Mouse (Mus musculus) adrenal gland, postnatal 25 days (tissue): ENCODE data around the gene Mxra8. TPM values are rescaled to one million over a fixed set of nuclear protein-coding genes. Genes with fewer than 3 reads are reported as not detected.
A peak's percentile ranks its signal among the peaks of the same experiment; 100 is the strongest.

ENCODE experiments used
- DNase-seq: peaks from one replicate; pipeline ENCODE4 v3.0.0; 2021; ENCODE audit warnings: mixed read lengths
- total RNA-seq: library from RNA; stranded (reverse); gene quantifications from 2 replicates; pipeline ENCODE4 v1.2.3, GENCODE M21; 2021

The Mxra8 gene
- total RNA-seq, 1 experiment from 2014 or later = 50.3 TPM

- no peak for DNase-seq
These were observed 2.0 kb upstream of the Mxra8 start for GRCm38 (mm10) chr4:155837404-155838010.

DNA sequence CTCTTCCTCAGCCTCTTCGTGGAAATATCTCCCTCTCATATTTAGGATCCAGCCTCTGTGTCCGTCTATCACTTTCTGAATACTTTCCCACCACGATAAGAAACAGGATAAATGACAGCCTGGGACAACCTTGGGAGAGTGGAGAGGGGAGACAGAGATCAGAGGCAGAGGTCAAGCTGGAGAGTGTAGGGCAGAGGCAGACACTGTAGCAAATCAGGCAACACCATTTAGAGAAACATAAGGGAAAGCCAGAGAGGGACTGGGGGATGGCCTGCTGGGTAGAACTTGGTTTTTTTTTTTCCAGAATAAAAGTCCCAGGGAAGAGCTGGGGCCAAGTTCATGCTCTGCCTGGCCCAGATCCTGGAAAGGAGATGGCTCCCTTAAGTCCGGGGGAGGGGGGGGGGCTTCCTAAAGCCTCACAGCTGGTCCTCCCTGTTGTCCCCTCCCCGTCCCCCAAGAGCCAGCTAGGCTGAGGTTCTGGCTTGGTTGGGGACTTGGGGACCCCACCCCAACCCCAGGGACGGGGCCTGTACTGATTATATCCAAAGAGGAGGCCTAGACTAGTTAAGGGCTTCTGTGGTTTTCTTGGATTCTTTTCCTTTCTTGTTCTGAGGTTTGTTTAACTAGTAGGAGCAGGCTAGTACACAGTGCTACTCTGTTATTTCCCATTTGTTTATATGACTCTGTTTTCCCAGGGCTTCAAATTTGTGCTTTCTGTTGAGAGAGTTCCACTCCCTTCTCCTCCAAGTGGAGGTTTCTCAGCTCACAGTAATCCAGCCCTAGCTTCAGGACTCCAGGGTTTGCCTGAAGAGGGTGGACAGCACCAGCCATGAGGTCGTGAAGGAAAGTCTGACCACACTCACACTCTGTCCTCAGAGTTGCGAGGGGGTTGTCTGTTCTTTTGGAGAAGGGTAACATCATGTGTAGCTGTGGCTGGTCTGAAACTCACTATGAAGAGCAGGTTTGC lies 1.0 kb upstream of the Mxra8 start:
- no peak for DNase-seq

DNA sequence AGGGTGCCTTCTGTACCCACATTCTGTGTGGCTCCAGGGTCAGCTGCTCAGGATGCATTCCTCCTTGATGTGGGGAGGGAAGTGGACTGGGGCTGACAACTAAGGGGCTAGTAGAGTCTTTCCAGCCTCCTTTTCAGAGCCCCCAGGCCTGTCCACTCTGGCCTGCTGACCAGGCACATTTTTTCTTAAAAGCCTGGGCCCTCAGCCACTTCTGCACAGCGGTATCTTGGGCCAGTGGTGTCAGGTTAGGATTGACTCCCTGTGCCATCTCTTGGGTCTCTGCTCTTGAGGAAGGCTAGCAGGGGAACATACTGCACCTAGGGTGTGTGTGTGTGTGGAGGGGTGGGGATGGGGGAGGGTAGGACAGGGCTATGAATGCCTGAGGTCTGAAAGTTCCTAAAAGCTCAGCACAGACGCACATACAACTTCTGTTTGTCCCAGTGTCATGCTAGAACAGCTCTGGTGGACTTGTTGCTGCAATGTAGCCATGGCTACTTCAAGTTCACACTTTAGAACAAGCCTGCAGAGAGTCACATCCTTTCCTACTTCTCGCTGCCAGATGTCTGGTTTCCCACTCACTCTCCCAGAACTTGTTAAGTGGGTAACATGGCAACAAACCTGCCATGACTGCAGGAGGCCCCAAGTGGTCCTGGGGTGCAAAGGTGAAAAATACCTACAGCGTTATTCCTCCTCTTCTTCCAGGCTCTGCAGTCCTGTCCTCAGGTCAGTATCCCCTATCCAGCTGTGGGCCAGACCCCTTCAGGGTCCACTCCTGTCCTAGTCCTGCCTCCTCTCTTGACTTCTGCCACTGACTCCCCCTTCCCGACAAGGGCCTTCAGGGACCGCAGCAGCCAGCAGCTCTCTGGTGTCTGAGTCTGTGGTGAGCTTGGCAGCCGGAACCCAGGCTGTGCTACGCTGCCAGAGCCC lies 859 bp downstream of the Mxra8 start:
- DNase-seq = no peak

DNA sequence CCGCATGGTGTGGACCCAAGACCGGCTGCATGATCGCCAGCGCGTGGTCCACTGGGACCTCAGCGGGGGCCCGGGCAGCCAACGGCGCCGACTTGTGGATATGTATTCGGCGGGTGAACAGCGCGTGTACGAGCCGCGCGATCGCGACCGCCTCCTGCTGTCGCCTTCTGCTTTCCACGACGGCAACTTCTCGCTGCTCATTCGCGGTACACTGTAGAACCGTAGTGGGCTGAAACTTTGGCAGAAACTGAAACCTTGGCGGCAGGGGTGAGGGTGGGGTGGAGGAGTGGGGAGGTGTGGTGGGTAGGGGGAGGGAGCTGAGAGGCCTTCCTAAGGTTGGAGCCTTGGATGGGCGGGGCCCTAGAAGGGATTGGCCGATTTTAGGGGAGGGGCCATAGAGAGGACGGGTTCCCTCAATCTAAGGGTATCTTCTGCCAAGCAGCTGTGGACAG lies 1.5 kb downstream of the Mxra8 start:
- DNase-seq = peak; percentile 66

DNA sequence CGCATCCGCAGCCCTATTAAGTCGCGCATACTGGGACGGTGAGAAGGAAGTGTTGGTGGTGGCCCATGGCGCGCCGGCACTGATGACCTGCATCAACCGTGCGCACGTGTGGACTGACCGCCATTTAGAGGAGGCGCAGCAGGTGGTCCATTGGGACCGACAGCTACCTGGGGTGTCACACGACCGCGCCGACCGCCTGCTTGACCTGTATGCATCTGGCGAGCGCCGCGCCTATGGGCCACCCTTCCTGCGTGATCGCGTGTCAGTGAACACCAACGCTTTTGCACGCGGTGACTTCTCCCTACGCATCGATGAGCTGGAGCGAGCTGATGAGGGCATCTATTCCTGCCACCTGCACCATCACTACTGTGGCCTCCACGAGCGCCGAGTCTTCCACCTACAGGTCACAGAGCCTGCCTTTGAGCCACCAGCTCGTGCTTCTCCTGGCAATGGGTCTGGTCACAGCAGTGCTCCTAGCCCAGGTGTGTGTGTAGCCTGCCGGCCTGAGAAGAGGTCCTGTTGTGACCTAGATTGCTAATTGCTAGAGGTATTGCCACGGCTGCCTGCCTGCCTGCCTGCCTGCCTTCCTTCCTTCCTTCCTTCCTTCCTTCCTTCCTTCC lies 2.3 kb downstream of the Mxra8 start:
- DNase-seq = no peak

GRCm38 (mm10) chr4:155843231-155843630 lies 3.8 kb downstream of the Mxra8 start:
- no peak for DNase-seq

GRCm38 (mm10) chr4:155846871-155847578 lies 7.5 kb downstream of the Mxra8 start, which contains the start of gene Dvl1:
Dvl1 (plus strand) TSS chr4:155847402.
- DNase-seq = peak; percentile 99

DNA sequence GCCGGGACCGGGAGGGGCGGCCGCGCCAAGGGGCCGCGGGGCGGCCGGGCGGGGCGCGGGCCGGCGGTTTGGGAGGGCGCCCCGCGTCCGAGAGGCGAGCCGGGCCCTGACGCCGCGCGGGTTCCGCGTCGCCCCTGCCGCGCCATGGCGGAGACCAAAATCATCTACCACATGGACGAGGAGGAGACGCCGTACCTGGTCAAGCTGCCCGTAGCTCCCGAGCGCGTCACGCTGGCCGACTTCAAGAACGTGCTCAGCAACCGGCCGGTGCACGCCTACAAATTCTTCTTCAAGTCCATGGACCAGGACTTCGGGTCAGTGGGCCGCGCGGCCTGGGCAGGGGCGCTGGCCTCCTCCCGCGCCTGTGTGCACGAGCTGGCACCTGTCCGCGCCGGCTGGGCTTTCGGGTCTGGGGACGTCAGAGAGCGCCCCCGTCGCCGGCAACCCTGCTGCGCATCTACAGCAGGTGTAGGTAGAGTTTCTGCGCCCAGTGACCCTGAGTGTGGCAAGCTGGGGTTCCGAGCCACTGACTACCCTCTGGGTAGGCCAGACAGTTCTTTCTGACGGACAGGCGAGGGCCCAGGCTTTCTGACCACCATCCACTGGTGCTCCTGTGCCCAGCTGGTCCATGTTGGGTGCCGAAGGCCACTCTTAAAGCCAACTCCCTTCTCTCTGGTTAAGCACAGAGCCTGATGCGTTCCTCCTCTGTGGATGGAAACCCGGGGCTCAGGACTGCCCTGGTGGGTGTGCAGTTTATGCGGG lies 8.3 kb downstream of the Mxra8 start:
- DNase-seq = peak; percentile 41

DNA sequence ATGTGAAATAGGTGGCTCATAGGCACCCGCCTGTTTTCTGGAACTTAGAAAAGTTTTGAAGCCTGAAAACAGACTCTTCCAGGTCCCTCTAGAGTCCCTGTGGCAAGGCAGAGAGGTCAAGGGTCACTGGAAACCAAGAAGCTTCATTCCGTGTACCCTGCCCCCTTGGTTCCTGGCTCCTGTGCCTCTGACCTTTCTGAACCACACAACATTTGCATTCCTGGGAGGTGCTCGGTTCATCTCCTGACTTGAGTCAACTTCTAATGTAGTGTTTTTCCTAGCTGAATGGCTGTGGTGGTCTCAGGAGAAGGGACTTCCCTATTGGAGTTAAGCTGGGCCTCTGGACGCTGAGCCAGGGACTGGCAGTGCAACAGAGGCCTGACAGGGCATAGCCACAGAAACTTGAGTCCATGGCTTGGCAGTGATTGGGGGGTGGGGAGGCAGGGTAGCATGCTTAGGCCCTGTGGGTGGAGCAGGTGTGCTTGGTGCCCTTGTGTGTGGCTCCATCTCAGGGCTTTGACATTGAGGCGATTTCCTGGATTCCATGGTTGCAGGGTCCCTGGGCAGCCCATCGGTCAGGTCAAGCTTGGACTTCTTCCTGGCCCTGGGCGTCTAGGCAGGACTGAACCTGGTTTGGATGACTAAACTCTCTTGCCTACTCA lies 9.1 kb downstream of the Mxra8 start:
- no peak for DNase-seq

GRCm38 (mm10) chr4:155849391-155849790 lies 9.9 kb downstream of the Mxra8 start:
- DNase-seq = no peak

GRCm38 (mm10) chr4:155849792-155850451 lies 10.4 kb downstream of the Mxra8 start:
- no peak for DNase-seq

- DNase-seq = no peak
These were observed 11.9 kb downstream of the Mxra8 start for GRCm38 (mm10) chr4:155851368-155851767.

DNA sequence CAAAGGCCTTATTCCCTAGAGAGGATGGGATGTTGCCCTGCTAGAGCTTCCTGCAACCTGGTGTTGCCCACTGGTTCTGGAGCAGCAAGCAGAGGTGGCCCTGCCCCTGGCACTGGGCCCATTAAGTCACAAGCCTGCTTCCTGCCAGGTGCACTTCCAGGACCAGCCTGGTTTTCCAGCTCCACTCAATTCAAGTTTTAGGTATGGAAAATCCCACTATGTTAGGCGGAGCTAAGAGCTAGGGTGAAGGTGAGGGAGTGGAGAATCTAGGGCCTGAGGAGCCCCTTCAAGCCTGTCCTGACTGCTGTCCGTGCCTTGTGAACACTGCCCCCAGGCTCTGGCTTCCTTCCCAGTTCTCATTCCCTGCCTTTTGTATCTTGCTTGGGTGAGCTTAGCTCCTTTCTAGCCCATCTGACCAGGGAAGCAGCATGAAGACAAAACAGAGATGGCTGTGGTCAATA lies 12.5 kb downstream of the Mxra8 start:
- no peak for DNase-seq

- no peak for DNase-seq
These were observed 13.9 kb downstream of the Mxra8 start for GRCm38 (mm10) chr4:155853421-155853820.

GRCm38 (mm10) chr4:155854991-155855390 lies 15.5 kb downstream of the Mxra8 start:
- DNase-seq = no peak

- DNase-seq = no peak
These were observed 16.6 kb downstream of the Mxra8 start for GRCm38 (mm10) chr4:155856071-155856470.

DNA sequence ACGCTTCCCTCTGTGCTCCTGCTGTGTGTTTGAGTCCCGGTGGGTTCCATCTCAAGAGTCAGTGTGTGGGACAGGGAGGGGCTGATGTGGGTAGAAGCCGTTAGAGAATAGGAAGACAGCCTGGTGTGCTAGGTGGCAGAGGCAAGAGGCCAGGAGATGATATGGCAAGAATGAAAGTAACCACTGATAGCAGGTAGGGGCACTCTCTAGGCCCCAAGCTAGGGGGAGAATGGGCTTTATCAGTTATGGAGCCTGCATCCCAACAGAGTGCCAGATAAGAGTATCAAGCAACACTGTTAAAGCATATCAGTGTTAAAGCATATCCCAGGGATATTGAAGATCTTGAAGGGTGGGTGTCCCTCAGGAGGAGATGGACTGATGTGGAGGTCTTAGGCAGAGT lies 17.4 kb downstream of the Mxra8 start:
- DNase-seq = no peak

DNA sequence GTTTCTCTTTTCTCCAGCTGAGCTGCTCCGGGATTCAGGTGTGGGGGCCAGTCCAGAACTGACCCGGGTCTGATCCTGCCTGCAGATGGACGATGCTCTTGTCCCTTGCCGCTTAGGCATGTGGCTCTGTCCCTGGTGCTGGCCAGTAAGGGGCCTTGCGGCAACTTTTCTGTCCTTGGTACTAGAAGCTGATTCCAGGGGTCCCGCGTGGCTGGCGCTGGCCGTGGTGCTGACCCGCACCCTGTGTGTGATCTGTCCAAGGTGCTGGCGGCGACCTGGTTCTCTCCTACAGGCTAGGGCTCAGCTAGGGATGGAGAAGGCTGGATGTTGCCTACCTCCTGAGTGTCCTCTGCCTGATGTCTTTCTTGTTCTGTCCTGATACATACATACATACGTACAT lies 19.8 kb downstream of the Mxra8 start:
- DNase-seq = peak; percentile 58

DNA sequence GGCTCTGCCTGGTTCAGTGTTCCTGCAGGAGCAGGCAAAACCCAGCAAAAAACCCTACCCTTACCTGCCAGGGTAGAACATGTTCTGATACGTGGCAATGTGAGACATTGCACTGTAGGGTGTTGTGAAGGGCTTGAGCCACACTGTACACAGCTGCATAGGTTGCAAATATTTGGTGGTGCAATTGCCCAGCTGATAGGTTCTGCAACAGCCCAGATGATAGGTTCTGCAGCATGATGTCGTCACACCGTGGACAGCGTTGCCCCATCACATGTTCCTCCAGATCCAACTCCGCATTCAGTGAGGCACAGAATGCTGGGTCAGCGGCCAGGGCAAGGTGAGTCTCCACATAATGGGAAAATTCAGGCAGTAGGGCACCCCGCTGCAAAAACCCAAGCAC lies 22.3 kb downstream of the Mxra8 start:
- no peak for DNase-seq
